Mouse (Mus musculus) ES-Bruce4 (cell line): ENCODE results near the gene Cacna1d.

Experiments used
- CTCF ChIP-seq: IDR thresholded peaks from one replicate; pipeline ENCODE4 v1.8.1; 2011; ENCODE audit warnings: low read depth, low read length
- EP300 ChIP-seq: IDR thresholded peaks from 2 replicates; pipeline ENCODE4 v1.6.1; 2011; ENCODE audit warnings: low read depth, low read length; ENCODE audit not compliant: insufficient read depth
- POLR2A ChIP-seq: IDR thresholded peaks from one replicate; pipeline ENCODE4 v1.8.1; 2011; ENCODE audit warnings: low read length; ENCODE audit not compliant: insufficient read depth

DNA sequence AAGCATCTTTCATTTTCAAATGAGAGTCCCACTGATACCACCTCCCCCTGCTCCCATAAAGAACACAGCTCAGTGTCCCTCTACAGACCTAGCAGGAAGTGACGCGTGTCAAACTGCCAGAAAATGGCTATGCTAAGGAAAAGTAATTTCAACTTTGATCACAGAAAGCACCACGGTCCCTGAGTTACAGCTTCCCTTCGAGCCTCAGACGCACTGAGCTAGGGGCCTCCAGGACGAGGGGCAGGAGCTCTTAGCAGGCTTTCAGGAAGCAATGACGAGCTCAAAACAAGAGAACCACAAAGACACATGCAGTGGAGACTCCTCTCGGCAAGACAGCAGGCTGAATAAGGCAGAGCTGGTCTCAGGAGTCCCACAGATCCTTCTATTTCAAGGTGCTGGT is 243.1 kb downstream of the Cacna1d start:
- TF ChIP-seq POLR2A: no peak
- TF ChIP-seq CTCF: no peak
- no peak for TF ChIP-seq EP300
